Mouse (Mus musculus): ENCODE measurements around the gene Gm10974. TPM values are rescaled to one million over a fixed set of nuclear protein-coding genes. Genes with fewer than 3 reads are reported as not detected.

Gene Gm10974
- polyA plus RNA-seq, 1 experiment from 2014 or later, result not detected

GRCm38 (mm10) chr7:66364491-66364890 lies 1.2 kb upstream of the Gm10974 start:
- peaks cover 7% of the 10 kb centered on the region for H3K4me1 ChIP-seq
- peaks cover 12% of the 10 kb centered on the region for H3K9me3 ChIP-seq
- H3K27me3 ChIP-seq, result no peaks in the 10 kb centered on the region
- peaks cover 16% of the 10 kb centered on the region for H3K36me3 ChIP-seq
- H3K9ac ChIP-seq, result no peak overlapping the region
- no peak for ATAC-seq (ENCODE audit: insufficient number of reproducible peaks, insufficient read depth, low FRiP score, low TSS enrichment, low read depth)
- H3K4me2 ChIP-seq, result no peak overlapping the region
- no peak overlapping the region for H3K27ac ChIP-seq
- 93% methylated on average over 11 of the region's 11 CpGs for WGBS
- H3K4me3 ChIP-seq, result no peak overlapping the region

- Histone ChIP-seq H3K27me3 (no peaks in the 10 kb centered on the region), H3K4me2 (no peak overlapping the region), H3K27ac (0 out of 2 replicates have a peak overlapping the region, but pooled peaks have one; percentile 17), H3K36me3 (peaks cover 7% of the 10 kb centered on the region), H3K9me3 (peaks cover 12% of the 10 kb centered on the region), H3K4me1 (peaks cover 9% of the 10 kb centered on the region), H3K9ac (no peak overlapping the region), H3K4me3 (no peak overlapping the region)
- WGBS, result 72% methylated on average over 2 of the region's 2 CpGs
- ATAC-seq (ENCODE audit: insufficient number of reproducible peaks, insufficient read depth, low FRiP score, low TSS enrichment, low read depth), result no peak
These were observed 294 bp upstream of the Gm10974 start for GRCm38 (mm10) chr7:66365411-66365810.

- Histone ChIP-seq H3K27me3 (no peaks in the 10 kb centered on the region), H3K4me1 (peaks cover 12% of the 10 kb centered on the region), H3K36me3 (no peaks in the 10 kb centered on the region), H3K27ac (no peak overlapping the region), H3K9ac (no peak overlapping the region), H3K9me3 (no peaks in the 10 kb centered on the region), H3K4me3 (no peak overlapping the region), H3K4me2 (no peak overlapping the region)
- no peak for ATAC-seq (ENCODE audit: insufficient number of reproducible peaks, insufficient read depth, low FRiP score, low TSS enrichment, low read depth)
- WGBS, result 73% methylated on average over 5 of the region's 5 CpGs
These were observed 3.6 kb downstream of the Gm10974 start for GRCm38 (mm10) chr7:66369071-66369933.

GRCm38 (mm10) chr7:66369934-66370445 lies 4.3 kb downstream of the Gm10974 start:
- Histone ChIP-seq H3K27me3 (no peaks in the 10 kb centered on the region), H3K27ac (no peak overlapping the region; the same call in 1 of the 2 replicates), H3K4me2 (no peak overlapping the region), H3K9ac (no peak overlapping the region), H3K36me3 (no peaks in the 10 kb centered on the region), H3K4me3 (no peak overlapping the region), H3K9me3 (no peaks in the 10 kb centered on the region), H3K4me1 (peaks cover 12% of the 10 kb centered on the region)
- no peak for ATAC-seq (ENCODE audit: insufficient number of reproducible peaks, insufficient read depth, low FRiP score, low TSS enrichment, low read depth)
- 64% methylated on average over 5 of the region's 5 CpGs for WGBS

- Histone ChIP-seq H3K9ac (no peak overlapping the region), H3K27ac (no peak overlapping the region), H3K27me3 (no peaks in the 10 kb centered on the region), H3K36me3 (no peaks in the 10 kb centered on the region), H3K4me3 (no peak overlapping the region), H3K4me1 (peaks cover 10% of the 10 kb centered on the region), H3K9me3 (no peaks in the 10 kb centered on the region), H3K4me2 (no peak overlapping the region)
- WGBS, result 81% methylated on average over 6 of the region's 6 CpGs
- no peak for ATAC-seq (ENCODE audit: insufficient number of reproducible peaks, insufficient read depth, low FRiP score, low TSS enrichment, low read depth)
These were observed 5.3 kb downstream of the Gm10974 start for GRCm38 (mm10) chr7:66370970-66371369.

- H3K27me3 ChIP-seq, result no peaks in the 10 kb centered on the region
- no peak overlapping the region for H3K27ac ChIP-seq
- ATAC-seq (ENCODE audit: insufficient number of reproducible peaks, insufficient read depth, low FRiP score, low TSS enrichment, low read depth), result no peak
- no peaks in the 10 kb centered on the region for H3K36me3 ChIP-seq
- no peak overlapping the region for H3K4me2 ChIP-seq
- no peaks in the 10 kb centered on the region for H3K9me3 ChIP-seq
- no peak overlapping the region for H3K4me3 ChIP-seq
- no peak overlapping the region for H3K9ac ChIP-seq
- 78% methylated on average over 3 of the region's 3 CpGs for WGBS
- H3K4me1 ChIP-seq, result peaks cover 14% of the 10 kb centered on the region
These were observed 7.7 kb downstream of the Gm10974 start for GRCm38 (mm10) chr7:66373391-66373790.

- WGBS, result 64% methylated on average over 4 of the region's 4 CpGs
- H3K4me1 ChIP-seq, result peaks cover 11% of the 10 kb centered on the region
- peak overlapping the region; percentile 49; the same call in 1 of the 2 replicates for H3K27ac ChIP-seq
- no peaks in the 10 kb centered on the region for H3K27me3 ChIP-seq
- 0 out of 2 replicates have a peak overlapping the region, but pooled peaks have one; percentile 12 for H3K4me2 ChIP-seq
- ATAC-seq (ENCODE audit: insufficient number of reproducible peaks, insufficient read depth, low FRiP score, low TSS enrichment, low read depth), result no peak
- no peak overlapping the region for H3K4me3 ChIP-seq
- H3K9ac ChIP-seq, result no peak overlapping the region
- H3K36me3 ChIP-seq, result no peaks in the 10 kb centered on the region
- no peaks in the 10 kb centered on the region for H3K9me3 ChIP-seq
These were observed 10.0 kb downstream of the Gm10974 start for GRCm38 (mm10) chr7:66375736-66376135.

GRCm38 (mm10) chr7:66376560-66376959 lies 10.9 kb downstream of the Gm10974 start:
- WGBS, result 79% methylated on average over 10 of the region's 10 CpGs

GRCm38 (mm10) chr7:66384213-66384612 lies 18.5 kb downstream of the Gm10974 start:
- WGBS, result 66% methylated on average over 5 of the region's 5 CpGs
- Histone ChIP-seq H3K27ac (no peak overlapping the region), H3K4me2 (no peak overlapping the region)

More at GRCm38 (mm10) chr7:66376560-66376959, 10.9 kb downstream of the Gm10974 start:
- no peak for ATAC-seq (ENCODE audit: insufficient number of reproducible peaks, insufficient read depth, low FRiP score, low TSS enrichment, low read depth)
- Histone ChIP-seq H3K4me1 (peaks cover 9% of the 10 kb centered on the region), H3K9me3 (no peaks in the 10 kb centered on the region), H3K27me3 (no peaks in the 10 kb centered on the region), H3K9ac (no peak overlapping the region), H3K4me2 (peak overlapping the region; percentile 12), H3K36me3 (no peaks in the 10 kb centered on the region), H3K27ac (peak overlapping the region; percentile 49), H3K4me3 (no peak overlapping the region)

GRCm38 (mm10) chr7:66384891-66385290 lies 19.2 kb downstream of the Gm10974 start:
- Histone ChIP-seq H3K27me3 (no peaks in the 10 kb centered on the region), H3K9ac (no peak overlapping the region), H3K27ac (no peak overlapping the region), H3K4me3 (no peak overlapping the region), H3K36me3 (no peaks in the 10 kb centered on the region), H3K4me2 (no peak overlapping the region), H3K9me3 (no peaks in the 10 kb centered on the region), H3K4me1 (peaks cover 21% of the 10 kb centered on the region; the same call in 1 of the 2 replicates)
- WGBS, result 92% methylated on average over 8 of the region's 8 CpGs
- ATAC-seq (ENCODE audit: insufficient number of reproducible peaks, insufficient read depth, low FRiP score, low TSS enrichment, low read depth), result no peak

More at GRCm38 (mm10) chr7:66384213-66384612, 18.5 kb downstream of the Gm10974 start:
- no peaks in the 10 kb centered on the region for H3K36me3 ChIP-seq
- H3K4me3 ChIP-seq, result no peak overlapping the region
- no peak for ATAC-seq (ENCODE audit: insufficient number of reproducible peaks, insufficient read depth, low FRiP score, low TSS enrichment, low read depth)
- H3K27me3 ChIP-seq, result no peaks in the 10 kb centered on the region
- peaks cover 21% of the 10 kb centered on the region; the same call in 1 of the 2 replicates for H3K4me1 ChIP-seq
- H3K9me3 ChIP-seq, result no peaks in the 10 kb centered on the region
- H3K9ac ChIP-seq, result no peak overlapping the region

- H3K4me1 ChIP-seq, result peaks cover 21% of the 10 kb centered on the region; the same call in 1 of the 2 replicates
- no peaks in the 10 kb centered on the region for H3K27me3 ChIP-seq
- no peak overlapping the region for H3K4me3 ChIP-seq
- H3K27ac ChIP-seq, result no peak overlapping the region
- H3K9me3 ChIP-seq, result no peaks in the 10 kb centered on the region
- ATAC-seq (ENCODE audit: insufficient number of reproducible peaks, insufficient read depth, low FRiP score, low TSS enrichment, low read depth), result no peak
- H3K36me3 ChIP-seq, result no peaks in the 10 kb centered on the region
- H3K9ac ChIP-seq, result no peak overlapping the region
- no peak overlapping the region for H3K4me2 ChIP-seq
- WGBS, result 89% methylated on average over 4 of the region's 12 CpGs
These were observed 20.1 kb downstream of the Gm10974 start for GRCm38 (mm10) chr7:66385826-66386225.

- Histone ChIP-seq H3K9me3 (no peaks in the 10 kb centered on the region), H3K4me2 (0 out of 2 replicates have a peak overlapping the region, but pooled peaks have one; percentile 93), H3K4me1 (peaks cover 23% of the 10 kb centered on the region), H3K4me3 (no peak overlapping the region), H3K36me3 (no peaks in the 10 kb centered on the region), H3K9ac (no peak overlapping the region), H3K27ac (no peak overlapping the region), H3K27me3 (no peaks in the 10 kb centered on the region)
- WGBS, result 94% methylated on average over 6 of the region's 6 CpGs
- ATAC-seq (ENCODE audit: insufficient number of reproducible peaks, insufficient read depth, low FRiP score, low TSS enrichment, low read depth), result no peak
These were observed 20.7 kb downstream of the Gm10974 start for GRCm38 (mm10) chr7:66386411-66386810.
